Mouse (Mus musculus): ENCODE measurements around the gene Gp1bb. TPM values are rescaled to one million over a fixed set of nuclear protein-coding genes. Genes with fewer than 3 reads are reported as not detected.

Gp1bb gene
- polyA plus RNA-seq, 1 experiment from 2014 or later, result 1.6 TPM

- ATAC-seq, result no peak
- Histone ChIP-seq H3K27ac (ENCODE audit: low read depth, low read length) (no peak overlapping the region), H3K9ac (ENCODE audit: low read depth, low read length) (no peak overlapping the region), H3K4me2 (replicated peaks; ENCODE audit: low read depth) (no peak overlapping the region), H3K36me3 (ENCODE audit: control insufficient read depth, insufficient read depth) (no peaks in the 10 kb centered on the region), H3K4me1 (replicated peaks; ENCODE audit: control insufficient read depth, insufficient read depth, low read length) (no peaks in the 10 kb centered on the region), H3K9me3 (ENCODE audit: control insufficient read depth) (no peaks in the 10 kb centered on the region), H3K4me3 (ENCODE audit: low read depth, low read length) (no peak overlapping the region), H3K27me3 (replicated peaks; ENCODE audit: control insufficient read depth, insufficient read depth, low read length) (no peaks in the 10 kb centered on the region; the same call in 1 of the 2 replicates)
- TF ChIP-seq CTCF (IDR thresholded peaks at IDR 0.05; ENCODE audit: low read depth), result no peak
- 70% methylated on average over 3 of the region's 3 CpGs for WGBS
Measured at GRCm38 (mm10) chr16:18598006-18598405, 24.2 kb downstream of the Gp1bb start.

GRCm38 (mm10) chr16:18596255-18596654, 25.9 kb downstream of the Gp1bb start:
- H3K9me3 ChIP-seq (ENCODE audit: control insufficient read depth), result no peaks in the 10 kb centered on the region
- WGBS, result 75% methylated on average over 5 of the region's 5 CpGs

GRCm38 (mm10) chr16:18593930-18594329, 28.3 kb downstream of the Gp1bb start:
- Histone ChIP-seq H3K9ac (ENCODE audit: low read depth, low read length) (no peak overlapping the region), H3K27me3 (replicated peaks; ENCODE audit: control insufficient read depth, insufficient read depth, low read length) (peaks cover 31% of the 10 kb centered on the region), H3K9me3 (ENCODE audit: control insufficient read depth) (no peaks in the 10 kb centered on the region), H3K4me3 (ENCODE audit: low read depth, low read length) (no peak overlapping the region), H3K4me1 (replicated peaks; ENCODE audit: control insufficient read depth, insufficient read depth, low read length) (peaks cover 4% of the 10 kb centered on the region), H3K4me2 (replicated peaks; ENCODE audit: low read depth) (no peak overlapping the region), H3K27ac (ENCODE audit: low read depth, low read length) (no peak overlapping the region), H3K36me3 (ENCODE audit: control insufficient read depth, insufficient read depth) (no peaks in the 10 kb centered on the region)
- no peak for TF ChIP-seq CTCF (IDR thresholded peaks at IDR 0.05; ENCODE audit: low read depth)
- no peak for ATAC-seq
- 82% methylated on average over 2 of the region's 2 CpGs for WGBS

More at GRCm38 (mm10) chr16:18596255-18596654, 25.9 kb downstream of the Gp1bb start:
- no peak overlapping the region for H3K4me2 ChIP-seq (replicated peaks; ENCODE audit: low read depth)
- no peak for ATAC-seq
- peaks cover 8% of the 10 kb centered on the region for H3K27me3 ChIP-seq (replicated peaks; ENCODE audit: control insufficient read depth, insufficient read depth, low read length)
- TF ChIP-seq CTCF (IDR thresholded peaks at IDR 0.05; ENCODE audit: low read depth), result no peak
- peaks cover 3% of the 10 kb centered on the region for H3K4me1 ChIP-seq (replicated peaks; ENCODE audit: control insufficient read depth, insufficient read depth, low read length)
- H3K27ac ChIP-seq (ENCODE audit: low read depth, low read length), result no peak overlapping the region
- no peak overlapping the region for H3K4me3 ChIP-seq (ENCODE audit: low read depth, low read length)
- no peak overlapping the region for H3K9ac ChIP-seq (ENCODE audit: low read depth, low read length)
- H3K36me3 ChIP-seq (ENCODE audit: control insufficient read depth, insufficient read depth), result no peaks in the 10 kb centered on the region

- no peaks in the 10 kb centered on the region for H3K9me3 ChIP-seq (ENCODE audit: control insufficient read depth)
- ATAC-seq, result 0 out of 2 replicates have a peak, but pooled peaks have one; percentile 12
- H3K27me3 ChIP-seq (replicated peaks; ENCODE audit: control insufficient read depth, insufficient read depth, low read length), result peaks cover 57% of the 10 kb centered on the region
- H3K27ac ChIP-seq (ENCODE audit: low read depth, low read length), result no peak overlapping the region
- 5% methylated on average over 59 of the region's 59 CpGs for WGBS
- peaks cover 4% of the 10 kb centered on the region for H3K4me1 ChIP-seq (replicated peaks; ENCODE audit: control insufficient read depth, insufficient read depth, low read length)
- H3K4me3 ChIP-seq (ENCODE audit: low read depth, low read length), result peak overlapping the region; percentile 46
- H3K36me3 ChIP-seq (ENCODE audit: control insufficient read depth, insufficient read depth), result no peaks in the 10 kb centered on the region
- H3K4me2 ChIP-seq (replicated peaks; ENCODE audit: low read depth), result peak overlapping the region; percentile 74
- peak; percentile 61 for TF ChIP-seq CTCF (IDR thresholded peaks at IDR 0.05; ENCODE audit: low read depth)
- H3K9ac ChIP-seq (ENCODE audit: low read depth, low read length), result no peak overlapping the region
Measured at GRCm38 (mm10) chr16:18591047-18592018, 30.9 kb downstream of the Gp1bb start.

GRCm38 (mm10) chr16:18589804-18590790, 32.1 kb downstream of the Gp1bb start, which contains the start of gene Tbx1:
TSS of gene Tbx1 (minus strand) at chr16:18590671.
- no peak; the same call in 1 of the 2 replicates for ATAC-seq
- H3K9me3 ChIP-seq (ENCODE audit: control insufficient read depth), result no peaks in the 10 kb centered on the region
- WGBS, result 5% methylated on average over 48 of the region's 48 CpGs
- H3K36me3 ChIP-seq (ENCODE audit: control insufficient read depth, insufficient read depth), result no peaks in the 10 kb centered on the region
- no peak within 1 kb of the TSS for H3K9ac ChIP-seq (ENCODE audit: low read depth, low read length)
- no peak within 1 kb of the TSS for H3K27ac ChIP-seq (ENCODE audit: low read depth, low read length)
- peak within 1 kb of the TSS; percentile 46 for H3K4me3 ChIP-seq (ENCODE audit: low read depth, low read length)
- peaks cover 70% of the 10 kb centered on the region for H3K27me3 ChIP-seq (replicated peaks; ENCODE audit: control insufficient read depth, insufficient read depth, low read length)
- peaks cover 4% of the 10 kb centered on the region for H3K4me1 ChIP-seq (replicated peaks; ENCODE audit: control insufficient read depth, insufficient read depth, low read length)
- H3K4me2 ChIP-seq (replicated peaks; ENCODE audit: low read depth), result peak within 1 kb of the TSS; percentile 74
- TF ChIP-seq CTCF (IDR thresholded peaks at IDR 0.05; ENCODE audit: low read depth), result peak; percentile 75
